Mouse (Mus musculus) intestine, postnatal 0 days (tissue): ENCODE results near the gene Stac2. TPM values are rescaled to one million over a fixed set of nuclear protein-coding genes. Genes with fewer than 3 reads are reported as not detected.

ENCODE experiments used
- ATAC-seq: fragments of 200-750 bp; cut with Nextera tagmentation; 2 replicates; pipeline ENCODE4 v1.8.0; 2017; ENCODE audit warnings: mild to moderate bottlenecking, moderate TSS enrichment, moderate library complexity
- H3K27ac ChIP-seq: fragments of 300-500 bp; sonication (generic); 2 replicates; pipeline ENCODE4 v1.5.1; 2014; ENCODE audit warnings: mild to moderate bottlenecking, low read depth, low read length, moderate library complexity
- H3K27me3 ChIP-seq: fragments of 300-500 bp; sonication (generic); replicated peaks from 2 replicates; pipeline ENCODE4 v1.6.1; 2014; ENCODE audit warnings: low read length, mixed read lengths; ENCODE audit not compliant: control insufficient read depth, insufficient read depth
- H3K36me3 ChIP-seq: fragments of 300-500 bp; sonication (generic); 2 replicates; pipeline ENCODE4 v1.6.1; 2014; ENCODE audit warnings: mild to moderate bottlenecking, moderate library complexity; ENCODE audit not compliant: control insufficient read depth, insufficient read depth
- H3K4me1 ChIP-seq: fragments of 300-500 bp; sonication (generic); replicated peaks from 2 replicates; pipeline ENCODE4 v1.6.1; 2014; ENCODE audit warnings: antibody characterized with exemption, low read length, mixed read lengths; ENCODE audit not compliant: control insufficient read depth, insufficient read depth
- H3K4me2 ChIP-seq: fragments of 300-500 bp; sonication (generic); replicated peaks from 2 replicates; pipeline ENCODE4 v1.6.1; 2014; ENCODE audit warnings: low read depth, mild to moderate bottlenecking, moderate library complexity
- H3K4me3 ChIP-seq: fragments of 300-500 bp; sonication (generic); 2 replicates; pipeline ENCODE4 v1.5.1; 2014; ENCODE audit warnings: low read depth, low read length
- H3K9ac ChIP-seq: fragments of 300-500 bp; sonication (generic); 2 replicates; pipeline ENCODE4 v1.6.1; 2014; ENCODE audit warnings: mild to moderate bottlenecking, low read depth, low read length
- H3K9me3 ChIP-seq: fragments of 300-500 bp; sonication (generic); 2 replicates; pipeline ENCODE4 v1.6.1; 2016; ENCODE audit warnings: mixed run types; ENCODE audit not compliant: control insufficient read depth
- CTCF ChIP-seq: sonication (generic); IDR thresholded peaks from 2 replicates; pipeline ENCODE4 v1.5.1; 2016; ENCODE audit warnings: low read depth, mild to moderate bottlenecking, control low read depth, antibody characterized with exemption, moderate library complexity
- WGBS: fragments of 180-500 bp; shearing (Covaris S2); extraction: QIAGEN DNeasy Blood & Tissue Kit; methylation state at CpG from one replicate; pipeline ENCODE4 v1.1.7; 2014; 5-methylcytosine and 5-hydroxymethylcytosine counted together
- polyA plus RNA-seq: library from polyadenylated mRNA; unstranded; fragments of >200 nt; fragmentation: Nextera tagmentation; extraction: Ambion mirVana; gene quantifications from 2 replicates; pipeline ENCODE4 v1.2.1, GENCODE M21; 2015

Stac2 gene
- 0.13 TPM in 1 of 2 replicates, not detected in the other for polyA plus RNA-seq

DNA sequence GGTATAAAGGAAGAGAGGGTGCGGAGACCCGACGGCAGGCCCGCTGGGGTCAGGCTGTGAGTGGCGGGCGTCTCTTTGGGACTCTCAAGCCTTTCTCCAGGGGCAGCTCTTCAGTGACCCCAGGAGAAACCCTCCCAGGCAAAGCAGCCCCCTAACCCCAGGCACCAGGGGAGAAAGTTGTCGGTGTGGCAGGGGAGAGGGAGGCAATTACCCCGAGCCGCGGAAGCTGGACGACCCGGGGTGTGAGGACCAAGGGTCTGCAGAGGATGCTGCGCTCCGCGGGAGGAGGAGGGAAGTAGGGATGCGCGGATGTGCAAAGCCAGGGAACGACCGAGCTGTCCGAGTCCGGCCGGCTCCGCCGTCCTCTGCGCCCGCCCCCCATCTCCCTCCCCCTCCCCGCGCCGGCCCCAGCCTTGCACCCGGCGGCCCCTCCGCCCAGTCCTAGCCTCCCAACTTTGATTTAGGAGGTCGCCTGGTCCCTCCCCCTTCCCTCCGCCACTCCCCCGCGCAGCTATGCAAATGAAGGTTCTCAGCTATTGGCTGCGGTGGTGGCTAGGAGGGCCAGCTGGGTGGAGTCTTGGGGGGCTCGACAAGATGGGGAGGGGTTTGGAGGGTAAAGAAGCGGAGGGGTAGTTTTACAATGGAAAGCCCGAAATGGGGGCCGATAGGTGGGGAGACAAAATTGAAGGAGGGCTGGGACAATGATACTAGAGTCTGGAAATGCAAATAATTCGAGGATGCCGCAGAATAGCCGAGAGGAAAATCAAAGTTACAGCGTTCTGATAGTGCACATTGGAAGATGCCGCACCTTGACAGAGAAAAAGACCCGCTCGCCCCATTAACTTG is at the start of gene Stac2:
TSS of gene Stac2 (minus strand) at position 474 of the 846 bp plus-strand sequence.
- peak within 1 kb of the TSS; percentile 75 for H3K4me2 ChIP-seq
- WGBS, result 2% methylated on average over 41 of the region's 48 CpGs
- no peak for TF ChIP-seq CTCF
- peaks cover 52% of the 10 kb centered on the region for H3K27me3 ChIP-seq
- H3K4me3 ChIP-seq, result peak within 1 kb of the TSS; percentile 42
- no peaks in the 10 kb centered on the region for H3K4me1 ChIP-seq
- H3K9me3 ChIP-seq, result no peaks in the 10 kb centered on the region
- H3K36me3 ChIP-seq, result no peaks in the 10 kb centered on the region
- ATAC-seq, result no peak
- 0 out of 2 replicates have a peak within 1 kb of the TSS, but pooled peaks have one; percentile 7 for H3K9ac ChIP-seq
- no peak within 1 kb of the TSS for H3K27ac ChIP-seq

GRCm38 (mm10) chr11:98101332-98101731 is 48.1 kb upstream of the Stac2 start:
- Histone ChIP-seq H3K4me1 (no peaks in the 10 kb centered on the region), H3K36me3 (peaks cover 58% of the 10 kb centered on the region), H3K27ac (no peak overlapping the region), H3K27me3 (no peaks in the 10 kb centered on the region), H3K4me2 (no peak overlapping the region), H3K9me3 (no peaks in the 10 kb centered on the region), H3K9ac (no peak overlapping the region), H3K4me3 (no peak overlapping the region)
- no peak for ATAC-seq
- WGBS, result 87% methylated on average over 3 of the region's 3 CpGs
- no peak for TF ChIP-seq CTCF

GRCm38 (mm10) chr11:98090583-98090982 is 37.3 kb upstream of the Stac2 start:
- Histone ChIP-seq H3K4me3 (no peak overlapping the region), H3K27ac (no peak overlapping the region), H3K9ac (no peak overlapping the region), H3K27me3 (no peaks in the 10 kb centered on the region), H3K4me1 (no peaks in the 10 kb centered on the region), H3K36me3 (peaks cover 52% of the 10 kb centered on the region), H3K4me2 (no peak overlapping the region), H3K9me3 (no peaks in the 10 kb centered on the region)
- WGBS, result 89% methylated on average over 9 of the region's 9 CpGs
- no peak for TF ChIP-seq CTCF
- ATAC-seq, result no peak

DNA sequence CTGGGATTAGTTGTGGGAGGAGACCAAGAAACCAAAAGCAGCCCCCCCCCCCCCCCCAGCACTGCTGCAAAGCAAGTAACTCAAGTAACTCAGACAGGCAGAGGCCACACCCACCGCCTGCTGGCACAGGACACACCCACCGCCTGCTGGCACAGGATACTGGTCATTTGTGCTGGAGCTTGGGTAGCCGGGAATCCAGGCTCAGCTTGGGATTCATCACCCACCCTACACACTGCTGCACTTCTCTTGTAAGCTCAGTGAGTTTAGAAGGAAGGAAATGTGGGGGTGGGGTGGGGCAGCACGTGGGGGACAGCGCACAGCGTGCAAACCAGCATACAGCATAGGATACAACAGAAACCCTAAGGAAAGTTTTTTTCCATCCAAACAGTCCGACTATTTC is 35.0 kb upstream of the Stac2 start:
- peaks cover 50% of the 10 kb centered on the region for H3K36me3 ChIP-seq
- H3K9me3 ChIP-seq, result no peaks in the 10 kb centered on the region
- H3K4me3 ChIP-seq, result no peak overlapping the region
- H3K4me1 ChIP-seq, result no peaks in the 10 kb centered on the region
- H3K27ac ChIP-seq, result no peak overlapping the region
- H3K4me2 ChIP-seq, result no peak overlapping the region
- ATAC-seq, result no peak
- WGBS, result 53% methylated on average over 7 of the region's 7 CpGs
- no peaks in the 10 kb centered on the region for H3K27me3 ChIP-seq
- no peak overlapping the region for H3K9ac ChIP-seq
- no peak for TF ChIP-seq CTCF

GRCm38 (mm10) chr11:98086574-98086973 is 33.3 kb upstream of the Stac2 start:
- H3K4me1 ChIP-seq, result no peaks in the 10 kb centered on the region
- no peak for TF ChIP-seq CTCF
- H3K4me3 ChIP-seq, result no peak overlapping the region
- H3K27me3 ChIP-seq, result no peaks in the 10 kb centered on the region
- H3K9me3 ChIP-seq, result no peaks in the 10 kb centered on the region
- H3K4me2 ChIP-seq, result no peak overlapping the region
- ATAC-seq, result no peak
- peaks cover 44% of the 10 kb centered on the region for H3K36me3 ChIP-seq
- H3K27ac ChIP-seq, result no peak overlapping the region
- 81% methylated on average over 7 of the region's 7 CpGs for WGBS
- H3K9ac ChIP-seq, result no peak overlapping the region

DNA sequence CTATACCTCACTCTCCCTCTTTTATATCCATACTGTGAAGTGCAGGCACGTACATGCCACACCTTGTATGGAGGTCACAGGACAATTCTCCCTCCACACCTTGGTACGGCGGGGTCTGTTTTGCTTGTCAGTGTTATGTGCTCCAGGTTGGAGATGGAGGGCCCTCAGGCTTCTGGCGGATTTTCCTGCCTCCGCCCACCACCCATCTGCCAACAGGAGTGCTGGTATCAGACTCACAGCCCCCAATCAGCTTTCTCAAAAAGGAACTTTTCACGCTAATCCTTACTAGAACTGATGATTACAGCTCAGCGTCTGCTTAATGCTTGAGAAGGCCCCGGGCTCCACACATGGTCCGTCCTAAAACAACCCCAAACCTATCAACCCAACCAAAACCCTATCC is 32.9 kb upstream of the Stac2 start:
- ATAC-seq, result no peak
- Histone ChIP-seq H3K4me1 (no peaks in the 10 kb centered on the region), H3K9ac (no peak overlapping the region), H3K27me3 (no peaks in the 10 kb centered on the region), H3K9me3 (no peaks in the 10 kb centered on the region), H3K4me2 (no peak overlapping the region), H3K4me3 (no peak overlapping the region), H3K36me3 (peaks cover 41% of the 10 kb centered on the region), H3K27ac (no peak overlapping the region)
- no peak for TF ChIP-seq CTCF
- WGBS, result 87% methylated on average over 9 of the region's 9 CpGs
